Mouse (Mus musculus) ovary, postnatal 10 days (tissue): ENCODE results near the gene Hist1h2bf.
"Not testable (repeated sequence)": the region's sequence is repeated elsewhere in the genome, so short reads cannot be mapped to it uniquely, and the experiment has no call there.

Experiments used
- DNase-seq: peaks from one replicate; pipeline ENCODE4 v3.0.0; 2022; ENCODE audit warnings: low spot score

Hist1h2bf gene

GRCm38 (mm10) chr13:23573898-23574524 lies at the start of gene Hist1h2bf, which contains the start of gene Hist1h2ad:
TSS of gene Hist1h2bf (minus strand) at chr13:23574196.
TSS of gene Hist1h2ad (plus strand) at chr13:23574381.
- peak; percentile 64 for DNase-seq

- no peak for DNase-seq
These were observed 49.0 kb upstream of the Hist1h2bf start for GRCm38 (mm10) chr13:23622861-23623450.

DNA sequence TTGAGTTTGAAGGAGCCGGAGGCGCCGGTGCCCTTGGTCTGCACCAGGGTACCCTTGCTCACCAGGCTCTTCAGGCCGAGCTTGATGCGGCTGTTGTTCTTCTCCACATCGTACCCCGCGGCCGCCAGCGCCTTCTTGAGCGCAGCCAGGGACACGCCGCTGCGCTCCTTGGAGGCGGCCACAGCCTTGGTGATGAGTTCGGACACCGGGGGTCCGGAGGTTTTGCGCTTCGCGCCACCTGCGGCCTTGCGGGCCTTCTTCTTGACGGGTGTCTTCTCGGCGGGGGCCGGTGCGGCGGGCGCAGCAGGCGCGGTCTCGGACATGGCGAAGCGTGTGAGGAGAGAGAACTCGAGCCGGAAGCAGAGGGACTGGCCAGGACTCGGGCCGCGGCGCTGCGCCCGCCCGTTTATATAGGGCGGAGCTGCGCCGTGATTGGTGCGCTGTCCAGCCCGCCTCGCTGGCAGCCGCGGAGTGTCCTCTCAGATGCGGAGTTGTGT lies 48.2 kb upstream of the Hist1h2bf start, which contains the start of gene Hist1h1e:
TSS of gene Hist1h1e (minus strand) at position 384 of the 497 bp plus-strand sequence.
- peak; percentile 92 for DNase-seq

- peak; percentile 23 for DNase-seq
These were observed 47.7 kb upstream of the Hist1h2bf start for GRCm38 (mm10) chr13:23621532-23622174.

- DNase-seq = peak; percentile 38
These were observed 46.9 kb upstream of the Hist1h2bf start, which contains the start of gene Hist1h2be for GRCm38 (mm10) chr13:23620733-23621531. TSS of gene Hist1h2be (minus strand) at chr13:23621124.

DNA sequence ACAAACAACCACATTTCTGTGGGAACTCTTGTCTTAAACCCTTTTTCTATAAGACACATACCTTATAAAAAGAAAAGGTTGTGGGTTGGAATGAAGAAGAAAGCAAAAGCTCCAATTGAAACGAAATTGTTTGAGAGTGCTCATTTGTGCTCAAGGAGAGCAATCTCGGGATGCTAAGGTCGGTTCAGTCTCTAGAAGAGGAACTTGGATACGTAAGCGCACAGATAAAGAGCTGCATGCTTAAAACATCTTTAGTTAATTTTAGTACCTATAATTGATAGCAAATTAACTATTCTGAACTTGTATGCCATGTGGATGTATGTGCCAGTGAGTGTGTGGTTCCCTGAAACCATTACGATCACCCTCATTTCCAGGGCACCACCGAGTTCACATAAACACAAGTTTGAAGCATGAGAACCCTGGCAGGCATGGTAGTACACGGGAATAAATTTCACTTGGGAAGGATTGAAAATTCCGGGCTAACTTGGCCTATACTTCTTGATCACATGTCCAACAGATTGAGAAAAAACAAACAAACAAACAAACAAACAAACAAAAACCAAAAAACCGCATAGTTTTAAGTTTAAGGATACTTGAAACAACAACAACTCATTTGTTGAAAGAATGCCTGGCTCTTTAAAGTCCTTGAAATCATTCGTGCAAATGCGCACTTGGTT lies 46.2 kb upstream of the Hist1h2bf start:
- DNase-seq = no peak

DNA sequence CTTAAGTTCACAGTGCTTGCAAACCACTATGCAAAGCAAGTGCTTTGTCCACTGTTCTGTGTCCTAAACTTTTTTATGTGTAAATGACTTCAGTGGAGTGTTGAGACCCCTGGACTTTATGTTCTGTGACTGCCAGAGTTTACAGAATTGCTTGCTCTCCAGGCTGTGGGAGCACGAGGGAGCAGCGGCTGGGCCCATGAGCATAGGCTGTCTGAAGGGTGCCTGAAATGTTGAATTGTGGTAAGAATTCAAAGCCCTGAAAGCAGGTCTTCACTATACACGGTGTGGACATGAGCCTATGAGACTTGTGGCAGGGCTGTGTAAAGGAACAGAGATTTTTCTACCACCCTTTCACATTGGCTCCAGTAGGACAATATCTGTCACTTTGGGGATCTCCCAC lies 37.6 kb upstream of the Hist1h2bf start:
- DNase-seq = no peak

DNA sequence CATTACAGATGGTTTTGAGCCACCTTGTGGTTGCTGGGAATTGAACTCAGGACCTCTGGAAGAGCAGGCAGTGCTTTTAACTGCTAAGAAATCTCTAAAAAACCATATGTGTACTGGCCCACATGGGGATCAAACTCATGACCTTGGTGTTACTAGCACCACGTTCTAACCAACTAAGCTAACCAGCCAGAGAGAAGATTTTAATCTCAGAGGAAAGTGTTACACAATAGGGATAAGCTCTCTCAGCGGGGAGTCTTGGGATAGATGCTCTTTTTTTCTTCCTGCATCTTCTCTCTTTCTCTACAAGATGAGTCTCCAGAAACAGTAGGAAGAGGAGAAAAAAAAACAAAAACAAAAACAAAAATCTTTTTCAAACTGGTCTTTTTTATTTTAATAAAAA lies 36.4 kb upstream of the Hist1h2bf start:
- no peak for DNase-seq

DNA sequence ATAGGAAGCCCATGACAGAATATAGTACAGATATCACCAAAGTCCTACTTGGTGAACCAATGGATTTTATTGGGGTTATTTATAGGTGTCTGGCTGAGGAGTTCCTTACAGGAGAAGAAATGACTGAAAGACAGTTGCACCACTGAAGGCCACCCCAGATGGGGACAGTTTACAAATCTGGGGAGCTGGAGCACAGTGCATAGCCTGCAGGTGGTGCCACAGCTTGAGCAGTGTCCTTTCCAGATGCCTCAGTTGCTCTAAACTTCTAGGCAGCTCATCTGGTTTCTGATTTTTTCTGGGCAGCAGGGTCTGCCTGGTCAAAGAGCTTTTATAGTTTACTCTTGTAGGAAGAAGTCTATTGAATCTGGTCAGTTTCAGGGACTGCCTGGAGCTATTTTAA lies 35.8 kb upstream of the Hist1h2bf start:
- no peak for DNase-seq

DNA sequence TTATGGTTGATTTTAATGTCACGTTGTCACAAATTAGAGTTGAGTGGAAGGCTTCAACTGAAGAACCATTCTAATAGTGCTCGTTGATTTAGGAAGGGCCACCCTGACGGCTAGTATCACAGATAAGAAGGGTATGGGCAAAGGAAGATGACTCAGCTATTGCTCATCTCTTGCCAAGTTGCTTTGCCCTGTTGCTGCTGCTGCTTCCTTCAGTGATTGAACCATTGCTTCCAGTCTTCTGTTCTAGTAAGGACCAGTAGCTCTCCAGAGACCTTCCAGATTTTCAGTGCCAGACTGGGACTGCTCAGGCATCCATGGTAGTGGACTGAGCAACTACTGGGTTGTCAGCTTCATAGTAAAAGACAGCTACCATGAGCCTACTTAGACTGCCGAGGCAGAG lies 35.2 kb upstream of the Hist1h2bf start:
- no peak for DNase-seq

GRCm38 (mm10) chr13:23605052-23605451 lies 31.1 kb upstream of the Hist1h2bf start:
- no peak for DNase-seq

- no peak for DNase-seq
These were observed 30.5 kb upstream of the Hist1h2bf start for GRCm38 (mm10) chr13:23604452-23604851.

GRCm38 (mm10) chr13:23603182-23603699 lies 29.2 kb upstream of the Hist1h2bf start:
- DNase-seq = no peak

DNA sequence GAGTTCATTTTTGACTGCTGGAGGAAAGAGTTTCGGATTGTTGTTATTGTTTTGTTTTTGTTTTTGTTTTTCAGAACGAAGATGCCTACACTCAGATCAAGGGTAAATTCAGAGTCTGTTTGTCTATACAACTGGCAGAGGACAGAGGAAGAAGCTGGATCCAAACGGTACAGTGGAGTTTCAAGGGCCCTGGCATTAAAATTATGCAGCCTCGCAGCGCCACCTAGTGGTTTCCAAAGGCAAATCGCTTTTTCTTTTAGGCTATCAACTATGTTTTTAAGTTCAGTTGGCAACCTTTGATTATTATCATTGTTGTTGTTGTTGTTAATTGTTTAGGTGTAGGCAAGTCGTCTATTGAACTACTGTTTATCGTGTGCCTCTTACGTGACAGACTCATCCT lies 24.0 kb upstream of the Hist1h2bf start:
- no peak for DNase-seq

DNA sequence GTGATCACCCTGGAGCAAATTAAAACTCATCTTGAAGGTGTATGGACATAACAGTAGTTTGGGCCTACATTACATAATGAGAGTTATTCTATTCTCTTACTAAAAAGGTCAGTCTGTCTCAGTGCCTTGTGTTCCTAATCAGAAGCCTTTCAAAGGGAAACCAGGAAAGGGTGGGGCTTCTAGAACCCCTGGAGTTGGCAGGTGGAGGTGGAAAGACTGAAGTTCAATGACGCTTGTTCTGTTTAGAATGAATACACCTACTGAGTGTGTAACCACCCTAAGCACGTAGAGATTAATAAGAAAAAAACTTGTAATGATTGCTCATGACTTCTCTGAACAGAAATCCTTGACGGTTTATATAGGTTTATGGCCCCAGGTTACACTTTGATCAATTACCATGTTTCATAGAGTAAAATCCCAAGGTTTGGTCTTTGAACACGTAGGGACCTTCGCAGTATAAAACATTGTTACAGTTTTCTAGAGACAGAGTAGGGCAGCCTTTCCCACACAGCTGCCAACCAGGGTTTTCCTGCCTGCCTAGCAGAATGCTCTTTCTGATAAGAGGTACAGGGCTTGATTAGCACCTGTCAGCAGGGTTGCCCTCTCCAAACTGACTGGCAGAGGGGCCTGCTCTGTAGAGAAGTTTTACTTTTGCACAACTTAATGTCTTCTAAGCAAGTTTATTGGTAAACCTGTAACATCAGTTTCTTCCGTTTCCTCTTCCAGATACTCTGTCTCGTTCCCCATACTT lies 21.8 kb upstream of the Hist1h2bf start:
- no peak for DNase-seq

DNA sequence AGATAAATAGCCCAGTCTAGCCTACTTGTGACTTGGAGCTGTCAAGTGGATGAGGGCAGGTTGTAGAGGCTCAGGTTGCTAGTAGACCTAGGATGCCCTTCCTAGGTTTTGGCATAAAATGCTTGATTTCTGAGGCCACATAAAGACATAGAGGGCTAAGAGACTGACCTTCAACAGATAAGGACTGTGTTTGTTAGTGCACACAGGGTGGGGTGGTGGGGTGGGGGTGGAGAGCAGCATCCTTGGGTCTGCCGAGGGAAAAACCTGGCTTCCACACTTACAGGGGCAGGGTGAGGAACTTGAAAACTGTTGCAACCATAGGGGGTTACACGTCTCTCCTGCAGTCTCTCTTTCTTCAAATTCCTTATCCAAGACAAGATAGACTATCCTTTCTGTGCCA lies 21.2 kb upstream of the Hist1h2bf start:
- no peak for DNase-seq

- no peak for DNase-seq
These were observed 19.2 kb upstream of the Hist1h2bf start for GRCm38 (mm10) chr13:23593051-23593770.

DNA sequence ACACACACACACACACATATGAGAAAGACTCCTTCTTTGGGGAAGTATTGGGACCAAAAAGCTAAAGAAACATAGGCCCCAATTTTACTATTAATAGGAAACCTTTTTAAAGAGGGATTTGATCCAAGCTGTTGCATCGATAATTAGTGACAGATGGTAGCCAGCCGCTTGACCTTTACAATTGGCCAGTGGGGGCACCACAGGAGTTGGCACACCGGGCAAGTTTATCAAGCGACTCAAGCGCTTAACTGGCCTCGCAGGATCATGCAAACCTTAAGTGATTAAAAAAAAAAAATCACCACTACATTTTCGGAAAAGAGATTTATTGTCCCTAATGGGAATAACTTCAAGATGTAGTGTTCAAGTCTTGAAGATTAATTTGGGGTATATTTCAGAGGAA lies 18.6 kb upstream of the Hist1h2bf start:
- no peak for DNase-seq

- DNase-seq = not testable (repeated sequence)
These were observed 17.9 kb upstream of the Hist1h2bf start for GRCm38 (mm10) chr13:23591886-23592285.

GRCm38 (mm10) chr13:23591206-23591605 lies 17.2 kb upstream of the Hist1h2bf start:
- DNase-seq = no peak
